24 mouse cellular contexts compared by ENCODE assay signal in genomic region chr10:85496981-85497380, GRCm38 (mm10).
"Had no signal": no experiment of that assay in that cellular context is flagged by ENCODE, and none has a peak within 500 bp of the region (broad histone marks: within the 10 kb centered on the region; RNA-seq: fewer than 3 reads in every experiment).

No protein-coding gene starts in this region.

- H3K27ac ChIP-seq: kidney, postnatal 0 days; left cerebral cortex, adult 2 months; liver, embryonic 12.5 days; liver, embryonic 15.5 days; macrophage; midbrain, embryonic 10.5 days; midbrain, embryonic 13.5 days; neural tube, embryonic 12.5 days; neural tube, embryonic 15.5 days; stomach, embryonic 15.5 days had no signal

- H3K4me3 ChIP-seq: left cerebral cortex, adult 2 months; limb, embryonic 13.5 days; liver, embryonic 12.5 days; liver, embryonic 15.5 days; megakaryocyte, embryonic 14.5 days; midbrain, embryonic 10.5 days; midbrain, embryonic 13.5 days; neural tube, embryonic 12.5 days; neural tube, embryonic 15.5 days; stomach, embryonic 15.5 days had no signal

- DNase-seq: kidney, adult 2 months; kidney, postnatal 36 days; layer of hippocampus, postnatal 36 days; liver; lung, adult 2 months; lung, postnatal 14 days; right cerebral cortex, adult 18-20 months; right cerebral cortex, postnatal 25 days; spleen, adult 18-20 months; thymus, postnatal 25 days had no signal

- H3K36me3 ChIP-seq: limb, embryonic 13.5 days; liver, embryonic 12.5 days; liver, embryonic 15.5 days; midbrain, embryonic 10.5 days; midbrain, embryonic 13.5 days; neural tube, embryonic 12.5 days; neural tube, embryonic 15.5 days; stomach, embryonic 15.5 days had no signal

- H3K9me3 ChIP-seq: limb, embryonic 13.5 days; liver, embryonic 12.5 days; liver, embryonic 15.5 days; midbrain, embryonic 10.5 days; midbrain, embryonic 13.5 days; neural tube, embryonic 12.5 days; neural tube, embryonic 15.5 days; stomach, embryonic 15.5 days had no signal

- H3K4me1 ChIP-seq: liver, embryonic 12.5 days; liver, embryonic 15.5 days; midbrain, embryonic 13.5 days; neural tube, embryonic 12.5 days; stomach, embryonic 15.5 days had no signal

- H3K9ac ChIP-seq: limb, embryonic 13.5 days; liver, embryonic 12.5 days; liver, embryonic 15.5 days; midbrain, embryonic 13.5 days; neural tube, embryonic 12.5 days; neural tube, embryonic 15.5 days; stomach, embryonic 15.5 days had no signal

- H3K4me2 ChIP-seq: limb, embryonic 13.5 days; liver, embryonic 12.5 days; liver, embryonic 15.5 days; midbrain, embryonic 13.5 days; neural tube, embryonic 12.5 days; neural tube, embryonic 15.5 days; stomach, embryonic 15.5 days had no signal

- ATAC-seq: intestine, postnatal 0 days; liver, embryonic 12.5 days; midbrain, embryonic 13.5 days; midbrain, embryonic 16.5 days had no signal

- H3K27me3 ChIP-seq: limb, embryonic 13.5 days; liver, embryonic 12.5 days; liver, embryonic 15.5 days; megakaryocyte, embryonic 14.5 days; midbrain, embryonic 13.5 days; neural tube, embryonic 12.5 days; neural tube, embryonic 15.5 days; stomach, embryonic 15.5 days had no signal
